Mouse (Mus musculus): ENCODE results near the gene Snd1. TPM values are rescaled to one million over a fixed set of nuclear protein-coding genes. Genes with fewer than 3 reads are reported as not detected.

Snd1 gene
- polyA plus RNA-seq, 1 experiment from 2014 or later: 84.5 TPM

- no peak overlapping the region for H3K4me2 ChIP-seq (ENCODE audit: low read length)
- no peak overlapping the region for H3K4me3 ChIP-seq (replicated peaks; ENCODE audit: low read depth, low read length)
- H3K27ac ChIP-seq (replicated peaks; ENCODE audit: low read depth, low read length): no peak overlapping the region
- peaks cover 31% of the 10 kb centered on the region for H3K36me3 ChIP-seq (ENCODE audit: control insufficient read depth, insufficient read depth, low read length)
- DNase-seq (no peak), ATAC-seq (ENCODE audit: low FRiP score, low TSS enrichment) (no peak)
- H3K9me3 ChIP-seq (ENCODE audit: control insufficient read depth, low read length): no peaks in the 10 kb centered on the region
- H3K4me1 ChIP-seq (ENCODE audit: control insufficient read depth, insufficient read depth, low read length): peaks cover 9% of the 10 kb centered on the region; the same call in 1 of the 2 replicates
- H3K9ac ChIP-seq (replicated peaks; ENCODE audit: low read length): no peak overlapping the region
- WGBS: 81% methylated on average over 9 of the region's 9 CpGs
- no peaks in the 10 kb centered on the region for H3K27me3 ChIP-seq (ENCODE audit: control insufficient read depth, insufficient read depth, low read length)
Measured at GRCm38 (mm10) chr6:28813057-28813456, 338.1 kb downstream of the Snd1 start.

- DNase-seq (no peak), ATAC-seq (ENCODE audit: low FRiP score, low TSS enrichment) (no peak)
- H3K4me1 ChIP-seq (ENCODE audit: control insufficient read depth, insufficient read depth, low read length): peaks cover 12% of the 10 kb centered on the region; the same call in 1 of the 2 replicates
- H3K4me3 ChIP-seq (replicated peaks; ENCODE audit: low read depth, low read length): no peak overlapping the region
- no peaks in the 10 kb centered on the region for H3K27me3 ChIP-seq (ENCODE audit: control insufficient read depth, insufficient read depth, low read length)
- H3K27ac ChIP-seq (replicated peaks; ENCODE audit: low read depth, low read length): no peak overlapping the region
- H3K4me2 ChIP-seq (ENCODE audit: low read length): no peak overlapping the region
- H3K9ac ChIP-seq (replicated peaks; ENCODE audit: low read length): no peak overlapping the region
- no peaks in the 10 kb centered on the region for H3K9me3 ChIP-seq (ENCODE audit: control insufficient read depth, low read length)
- WGBS: 80% methylated on average over 2 of the region's 2 CpGs
- peaks cover 43% of the 10 kb centered on the region for H3K36me3 ChIP-seq (ENCODE audit: control insufficient read depth, insufficient read depth, low read length)
Measured at GRCm38 (mm10) chr6:28814895-28815294, 340.0 kb downstream of the Snd1 start.

- ATAC-seq (ENCODE audit: low FRiP score, low TSS enrichment) (no peak), DNase-seq (no peak)
- no peak overlapping the region for H3K4me2 ChIP-seq (ENCODE audit: low read length)
- H3K9ac ChIP-seq (replicated peaks; ENCODE audit: low read length): no peak overlapping the region
- H3K4me1 ChIP-seq (ENCODE audit: control insufficient read depth, insufficient read depth, low read length): peaks cover 12% of the 10 kb centered on the region; the same call in 1 of the 2 replicates
- H3K27ac ChIP-seq (replicated peaks; ENCODE audit: low read depth, low read length): no peak overlapping the region
- H3K27me3 ChIP-seq (ENCODE audit: control insufficient read depth, insufficient read depth, low read length): no peaks in the 10 kb centered on the region
- peaks cover 47% of the 10 kb centered on the region for H3K36me3 ChIP-seq (ENCODE audit: control insufficient read depth, insufficient read depth, low read length)
- WGBS: 73% methylated on average over 9 of the region's 9 CpGs
- no peak overlapping the region for H3K4me3 ChIP-seq (replicated peaks; ENCODE audit: low read depth, low read length)
- no peaks in the 10 kb centered on the region for H3K9me3 ChIP-seq (ENCODE audit: control insufficient read depth, low read length)
Measured at GRCm38 (mm10) chr6:28817039-28817438, 342.1 kb downstream of the Snd1 start.

GRCm38 (mm10) chr6:28819509-28820358 lies 344.8 kb downstream of the Snd1 start:
- ATAC-seq (ENCODE audit: low FRiP score, low TSS enrichment) (no peak), DNase-seq (peak; percentile 54)
- Histone ChIP-seq H3K27me3 (ENCODE audit: control insufficient read depth, insufficient read depth, low read length) (no peaks in the 10 kb centered on the region), H3K9ac (replicated peaks; ENCODE audit: low read length) (no peak overlapping the region), H3K36me3 (ENCODE audit: control insufficient read depth, insufficient read depth, low read length) (peaks cover 55% of the 10 kb centered on the region), H3K4me1 (ENCODE audit: control insufficient read depth, insufficient read depth, low read length) (peaks cover 9% of the 10 kb centered on the region; the same call in 1 of the 2 replicates), H3K4me3 (replicated peaks; ENCODE audit: low read depth, low read length) (no peak overlapping the region), H3K27ac (replicated peaks; ENCODE audit: low read depth, low read length) (no peak overlapping the region), H3K4me2 (ENCODE audit: low read length) (no peak overlapping the region), H3K9me3 (ENCODE audit: control insufficient read depth, low read length) (no peaks in the 10 kb centered on the region)
- 68% methylated on average over 13 of the region's 13 CpGs for WGBS

- DNase-seq (no peak), ATAC-seq (ENCODE audit: low FRiP score, low TSS enrichment) (no peak)
- Histone ChIP-seq H3K27me3 (ENCODE audit: control insufficient read depth, insufficient read depth, low read length) (no peaks in the 10 kb centered on the region), H3K4me2 (ENCODE audit: low read length) (no peak overlapping the region), H3K9ac (replicated peaks; ENCODE audit: low read length) (no peak overlapping the region), H3K9me3 (ENCODE audit: control insufficient read depth, low read length) (no peaks in the 10 kb centered on the region), H3K4me3 (replicated peaks; ENCODE audit: low read depth, low read length) (no peak overlapping the region), H3K4me1 (ENCODE audit: control insufficient read depth, insufficient read depth, low read length) (peaks cover 28% of the 10 kb centered on the region), H3K27ac (replicated peaks; ENCODE audit: low read depth, low read length) (no peak overlapping the region), H3K36me3 (ENCODE audit: control insufficient read depth, insufficient read depth, low read length) (peaks cover 43% of the 10 kb centered on the region)
- 46% methylated on average over 3 of the region's 3 CpGs for WGBS
Measured at GRCm38 (mm10) chr6:28822296-28822695, 347.4 kb downstream of the Snd1 start.

GRCm38 (mm10) chr6:28823375-28823774 lies 348.4 kb downstream of the Snd1 start:
- Histone ChIP-seq H3K27ac (replicated peaks; ENCODE audit: low read depth, low read length) (no peak overlapping the region), H3K4me1 (ENCODE audit: control insufficient read depth, insufficient read depth, low read length) (peaks cover 38% of the 10 kb centered on the region), H3K9ac (replicated peaks; ENCODE audit: low read length) (no peak overlapping the region), H3K36me3 (ENCODE audit: control insufficient read depth, insufficient read depth, low read length) (peaks cover 35% of the 10 kb centered on the region), H3K4me2 (ENCODE audit: low read length) (no peak overlapping the region), H3K4me3 (replicated peaks; ENCODE audit: low read depth, low read length) (no peak overlapping the region), H3K27me3 (ENCODE audit: control insufficient read depth, insufficient read depth, low read length) (no peaks in the 10 kb centered on the region), H3K9me3 (ENCODE audit: control insufficient read depth, low read length) (no peaks in the 10 kb centered on the region)
- no peak for DNase-seq
- ATAC-seq (ENCODE audit: low FRiP score, low TSS enrichment): no peak
- 93% methylated on average over 3 of the region's 3 CpGs for WGBS

- DNase-seq (no peak), ATAC-seq (ENCODE audit: low FRiP score, low TSS enrichment) (no peak)
- H3K9me3 ChIP-seq (ENCODE audit: control insufficient read depth, low read length): no peaks in the 10 kb centered on the region
- whole genome bisulfite sequencing: 94% methylated on average over 5 of the region's 5 CpGs
- H3K4me3 ChIP-seq (replicated peaks; ENCODE audit: low read depth, low read length): no peak overlapping the region
- H3K27me3 ChIP-seq (ENCODE audit: control insufficient read depth, insufficient read depth, low read length): no peaks in the 10 kb centered on the region
- H3K9ac ChIP-seq (replicated peaks; ENCODE audit: low read length): no peak overlapping the region
- peaks cover 31% of the 10 kb centered on the region for H3K36me3 ChIP-seq (ENCODE audit: control insufficient read depth, insufficient read depth, low read length)
- H3K4me1 ChIP-seq (ENCODE audit: control insufficient read depth, insufficient read depth, low read length): peaks cover 42% of the 10 kb centered on the region
- H3K27ac ChIP-seq (replicated peaks; ENCODE audit: low read depth, low read length): no peak overlapping the region
- H3K4me2 ChIP-seq (ENCODE audit: low read length): no peak overlapping the region
Measured at GRCm38 (mm10) chr6:28823802-28824201, 348.9 kb downstream of the Snd1 start.

GRCm38 (mm10) chr6:28825894-28826293 lies 351.0 kb downstream of the Snd1 start:
- H3K4me1 ChIP-seq (ENCODE audit: control insufficient read depth, insufficient read depth, low read length): peaks cover 57% of the 10 kb centered on the region
- no peak overlapping the region for H3K9ac ChIP-seq (replicated peaks; ENCODE audit: low read length)
- WGBS: 40% methylated on average over 3 of the region's 3 CpGs
- H3K4me3 ChIP-seq (replicated peaks; ENCODE audit: low read depth, low read length): no peak overlapping the region
- H3K27me3 ChIP-seq (ENCODE audit: control insufficient read depth, insufficient read depth, low read length): no peaks in the 10 kb centered on the region
- H3K9me3 ChIP-seq (ENCODE audit: control insufficient read depth, low read length): no peaks in the 10 kb centered on the region
- H3K27ac ChIP-seq (replicated peaks; ENCODE audit: low read depth, low read length): no peak overlapping the region
- peak overlapping the region; percentile 97 for H3K4me2 ChIP-seq (ENCODE audit: low read length)
- peaks cover 18% of the 10 kb centered on the region for H3K36me3 ChIP-seq (ENCODE audit: control insufficient read depth, insufficient read depth, low read length)
- ATAC-seq (ENCODE audit: low FRiP score, low TSS enrichment) (no peak), DNase-seq (peak; percentile 30)
